Mouse (Mus musculus): ENCODE results near the gene Atp6v1g1. TPM values are rescaled to one million over a fixed set of nuclear protein-coding genes. Genes with fewer than 3 reads are reported as not detected.

The Atp6v1g1 gene
- polyA plus RNA-seq, 1 experiment, result 16.2 TPM

- Histone ChIP-seq H3K4me3 (replicated peaks) (no peak overlapping the region), H3K4me1 (ENCODE audit: control insufficient read depth) (peaks cover 27% of the 10 kb centered on the region), H3K36me3 (ENCODE audit: control insufficient read depth) (peaks cover 29% of the 10 kb centered on the region), H3K27me3 (ENCODE audit: control insufficient read depth) (no peaks in the 10 kb centered on the region), H3K9me3 (ENCODE audit: control insufficient read depth, low read length) (no peaks in the 10 kb centered on the region)
- TF ChIP-seq GATA1 (IDR thresholded peaks at IDR 0.05; ENCODE audit: low read length), result no peak
Measured at GRCm38 (mm10) chr4:63562742-63563141, 18.2 kb downstream of the Atp6v1g1 start.

GRCm38 (mm10) chr4:63567712-63568390 lies 23.3 kb downstream of the Atp6v1g1 start:
- H3K4me1 ChIP-seq (ENCODE audit: control insufficient read depth), result no peaks in the 10 kb centered on the region; the same call in 1 of the 2 replicates
- peaks cover 45% of the 10 kb centered on the region for H3K36me3 ChIP-seq (ENCODE audit: control insufficient read depth)
- H3K27me3 ChIP-seq (ENCODE audit: control insufficient read depth), result no peaks in the 10 kb centered on the region
- TF ChIP-seq TAL1 (IDR thresholded peaks at IDR 0.05; ENCODE audit: low read length) (no peak), GATA1 (IDR thresholded peaks at IDR 0.05; ENCODE audit: low read length) (no peak)
- H3K4me3 ChIP-seq (replicated peaks), result no peak overlapping the region
- 0 out of 2 replicates have a peak, but pooled peaks cover 1% of the 10 kb centered on the region for H3K9me3 ChIP-seq (ENCODE audit: control insufficient read depth, low read length)

- H3K36me3 ChIP-seq (ENCODE audit: control insufficient read depth), result peaks cover 41% of the 10 kb centered on the region
- H3K27me3 ChIP-seq (ENCODE audit: control insufficient read depth), result no peaks in the 10 kb centered on the region
- no peak overlapping the region for H3K4me3 ChIP-seq (replicated peaks)
- no peak for TF ChIP-seq TAL1 (IDR thresholded peaks at IDR 0.05; ENCODE audit: low read length)
- no peak for TF ChIP-seq GATA1 (IDR thresholded peaks at IDR 0.05; ENCODE audit: low read length)
- H3K4me1 ChIP-seq (ENCODE audit: control insufficient read depth), result no peaks in the 10 kb centered on the region; the same call in 1 of the 2 replicates
- peaks cover 4% of the 10 kb centered on the region; the same call in 1 of the 2 replicates for H3K9me3 ChIP-seq (ENCODE audit: control insufficient read depth, low read length)
Measured at GRCm38 (mm10) chr4:63569322-63569721, 24.8 kb downstream of the Atp6v1g1 start.

- Histone ChIP-seq H3K36me3 (ENCODE audit: control insufficient read depth) (peaks cover 36% of the 10 kb centered on the region), H3K27me3 (ENCODE audit: control insufficient read depth) (no peaks in the 10 kb centered on the region), H3K9me3 (ENCODE audit: control insufficient read depth, low read length) (peaks cover 4% of the 10 kb centered on the region; the same call in 1 of the 2 replicates), H3K4me1 (ENCODE audit: control insufficient read depth) (no peaks in the 10 kb centered on the region; the same call in 1 of the 2 replicates), H3K4me3 (replicated peaks) (no peak overlapping the region)
- TF ChIP-seq GATA1 (IDR thresholded peaks at IDR 0.05; ENCODE audit: low read length), result no peak
- no peak for TF ChIP-seq TAL1 (IDR thresholded peaks at IDR 0.05; ENCODE audit: low read length)
Measured at GRCm38 (mm10) chr4:63570208-63570781, 25.7 kb downstream of the Atp6v1g1 start.

GRCm38 (mm10) chr4:63572621-63573020 lies 28.0 kb downstream of the Atp6v1g1 start:
- no peak for TF ChIP-seq GATA1 (IDR thresholded peaks at IDR 0.05; ENCODE audit: low read length)
- Histone ChIP-seq H3K4me3 (replicated peaks) (no peak overlapping the region), H3K9me3 (ENCODE audit: control insufficient read depth, low read length) (peaks cover 7% of the 10 kb centered on the region), H3K36me3 (ENCODE audit: control insufficient read depth) (peaks cover 25% of the 10 kb centered on the region), H3K4me1 (ENCODE audit: control insufficient read depth) (no peaks in the 10 kb centered on the region; the same call in 1 of the 2 replicates), H3K27me3 (ENCODE audit: control insufficient read depth) (no peaks in the 10 kb centered on the region)

- TF ChIP-seq GATA1 (IDR thresholded peaks at IDR 0.05; ENCODE audit: low read length) (no peak), TAL1 (IDR thresholded peaks at IDR 0.05; ENCODE audit: low read length) (no peak)
- peaks cover 7% of the 10 kb centered on the region for H3K9me3 ChIP-seq (ENCODE audit: control insufficient read depth, low read length)
- no peaks in the 10 kb centered on the region for H3K4me1 ChIP-seq (ENCODE audit: control insufficient read depth)
- H3K36me3 ChIP-seq (ENCODE audit: control insufficient read depth), result peaks cover 18% of the 10 kb centered on the region
- no peak overlapping the region for H3K4me3 ChIP-seq (replicated peaks)
- no peaks in the 10 kb centered on the region for H3K27me3 ChIP-seq (ENCODE audit: control insufficient read depth)
Measured at GRCm38 (mm10) chr4:63579649-63580048, 35.1 kb downstream of the Atp6v1g1 start.

GRCm38 (mm10) chr4:63580078-63580477 lies 35.5 kb downstream of the Atp6v1g1 start:
- Histone ChIP-seq H3K27me3 (ENCODE audit: control insufficient read depth) (no peaks in the 10 kb centered on the region), H3K9me3 (ENCODE audit: control insufficient read depth, low read length) (peaks cover 7% of the 10 kb centered on the region), H3K4me1 (ENCODE audit: control insufficient read depth) (no peaks in the 10 kb centered on the region), H3K4me3 (replicated peaks) (no peak overlapping the region), H3K36me3 (ENCODE audit: control insufficient read depth) (peaks cover 18% of the 10 kb centered on the region)
- TF ChIP-seq GATA1 (IDR thresholded peaks at IDR 0.05; ENCODE audit: low read length), result no peak

- peaks cover 4% of the 10 kb centered on the region for H3K9me3 ChIP-seq (ENCODE audit: control insufficient read depth, low read length)
- no peaks in the 10 kb centered on the region for H3K4me1 ChIP-seq (ENCODE audit: control insufficient read depth)
- H3K36me3 ChIP-seq (ENCODE audit: control insufficient read depth), result peaks cover 18% of the 10 kb centered on the region
- no peak overlapping the region for H3K4me3 ChIP-seq (replicated peaks)
- H3K27me3 ChIP-seq (ENCODE audit: control insufficient read depth), result no peaks in the 10 kb centered on the region
- TF ChIP-seq GATA1 (IDR thresholded peaks at IDR 0.05; ENCODE audit: low read length), result no peak
- TF ChIP-seq TAL1 (IDR thresholded peaks at IDR 0.05; ENCODE audit: low read length), result no peak
Measured at GRCm38 (mm10) chr4:63582580-63582979, 38.0 kb downstream of the Atp6v1g1 start.

GRCm38 (mm10) chr4:63585216-63585615 lies 40.6 kb downstream of the Atp6v1g1 start:
- Histone ChIP-seq H3K9me3 (ENCODE audit: control insufficient read depth, low read length) (no peaks in the 10 kb centered on the region), H3K4me1 (ENCODE audit: control insufficient read depth) (no peaks in the 10 kb centered on the region), H3K4me3 (replicated peaks) (no peak overlapping the region), H3K36me3 (ENCODE audit: control insufficient read depth) (peaks cover 6% of the 10 kb centered on the region; the same call in 1 of the 2 replicates), H3K27me3 (ENCODE audit: control insufficient read depth) (no peaks in the 10 kb centered on the region)
- TF ChIP-seq GATA1 (IDR thresholded peaks at IDR 0.05; ENCODE audit: low read length), result no peak
- TF ChIP-seq TAL1 (IDR thresholded peaks at IDR 0.05; ENCODE audit: low read length), result no peak
